Mouse (Mus musculus) stomach, embryonic 15.5 days (tissue): ENCODE measurements around the gene Eed. TPM values are rescaled to one million over a fixed set of nuclear protein-coding genes. Genes with fewer than 3 reads are reported as not detected.

ENCODE experiments used
- ATAC-seq: fragments of 200-750 bp; cut with Nextera tagmentation; 2 replicates; pipeline ENCODE4 v1.8.0; 2017; ENCODE audit warnings: low read depth, moderate number of reproducible peaks, moderate TSS enrichment; ENCODE audit not compliant: insufficient read depth, low FRiP score
- H3K27ac ChIP-seq: fragments of 300-500 bp; sonication (generic); 2 replicates; pipeline ENCODE4 v1.5.1; 2015; ENCODE audit warnings: mild to moderate bottlenecking, inconsistent platforms
- H3K27me3 ChIP-seq: fragments of 300-500 bp; sonication (generic); replicated peaks from 2 replicates; pipeline ENCODE4 v1.6.1; 2015; ENCODE audit warnings: inconsistent platforms
- H3K36me3 ChIP-seq: fragments of 300-500 bp; sonication (generic); 2 replicates; pipeline ENCODE4 v1.6.1; 2015; ENCODE audit warnings: inconsistent platforms
- H3K4me1 ChIP-seq: fragments of 300-500 bp; sonication (generic); 2 replicates; pipeline ENCODE4 v1.6.1; 2015; ENCODE audit warnings: inconsistent platforms
- H3K4me2 ChIP-seq: fragments of 300-500 bp; sonication (generic); 2 replicates; pipeline ENCODE4 v1.6.1; 2015; ENCODE audit warnings: mild to moderate bottlenecking, inconsistent platforms
- H3K4me3 ChIP-seq: fragments of 300-500 bp; sonication (generic); replicated peaks from 2 replicates; pipeline ENCODE4 v1.5.1; 2015; ENCODE audit warnings: inconsistent platforms
- H3K9ac ChIP-seq: fragments of 300-500 bp; sonication (generic); 2 replicates; pipeline ENCODE4 v1.6.1; 2015; ENCODE audit warnings: inconsistent platforms
- H3K9me3 ChIP-seq: fragments of 300-500 bp; sonication (generic); 2 replicates; pipeline ENCODE4 v1.6.1; 2016; ENCODE audit warnings: inconsistent platforms
- WGBS: fragments of 180-500 bp; shearing (Covaris S2); methylation state at CpG from one replicate; pipeline ENCODE4 v1.1.7; 2015; 5-methylcytosine and 5-hydroxymethylcytosine counted together
- polyA plus RNA-seq: library from polyadenylated mRNA; unstranded; fragments of >200 nt; fragmentation: Nextera tagmentation; extraction: Ambion mirVana; gene quantifications from 2 replicates; pipeline ENCODE4 v1.2.1, GENCODE M21; 2015

The Eed gene
- 68.5 and 71.8 TPM in 2 replicates for polyA plus RNA-seq

DNA sequence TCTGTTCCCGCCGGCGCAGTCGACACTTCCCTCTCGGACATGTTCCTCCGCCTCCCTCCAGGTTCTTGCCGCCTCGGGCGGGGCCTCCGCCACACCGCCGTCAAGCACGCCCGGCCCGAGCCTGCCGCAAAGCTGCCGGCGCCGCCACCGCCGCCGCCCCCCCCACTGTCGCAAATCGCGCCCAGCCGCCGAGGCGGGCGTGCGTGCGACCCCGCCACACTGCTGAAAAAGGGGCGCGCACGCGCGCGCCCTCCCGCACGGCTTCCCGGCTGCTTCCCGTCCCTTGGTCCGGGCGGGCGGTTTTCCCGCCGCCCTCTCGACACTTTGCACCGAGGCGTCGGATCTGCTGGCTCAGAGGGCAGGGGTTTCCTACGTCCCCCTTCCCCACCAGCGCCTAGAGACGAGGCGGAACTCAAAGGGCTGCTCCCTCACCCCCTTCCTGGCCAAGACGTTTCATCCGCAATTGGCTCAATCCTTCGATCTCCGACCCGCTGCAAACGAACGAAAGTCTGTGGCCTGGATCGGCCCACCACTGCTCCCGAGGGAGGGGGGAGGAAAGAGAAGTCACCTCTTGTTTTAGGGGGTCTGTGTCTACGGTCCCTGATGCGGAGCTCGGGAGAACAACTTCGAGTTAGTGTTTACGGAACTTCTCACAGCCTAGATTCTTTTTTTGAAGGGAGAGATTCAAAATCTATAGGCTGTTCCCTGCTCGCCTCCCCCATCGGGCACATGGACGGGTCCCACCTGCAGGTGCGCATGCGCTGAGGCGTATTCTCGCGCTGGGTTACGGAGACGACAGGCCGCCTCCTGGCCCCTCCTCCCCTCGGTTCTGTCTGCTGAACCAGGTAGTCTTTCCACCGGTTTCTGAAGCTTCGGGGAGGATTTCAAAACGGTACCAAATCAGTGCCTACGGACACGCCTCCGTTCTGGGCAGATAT lies at the start of gene Eed:
TSS of gene Eed (minus strand) at position 499 of the 938 bp plus-strand sequence.
- WGBS: under 1% methylated on average over 86 of the region's 87 CpGs
- H3K27ac ChIP-seq: peak within 1 kb of the TSS; percentile 100

DNA sequence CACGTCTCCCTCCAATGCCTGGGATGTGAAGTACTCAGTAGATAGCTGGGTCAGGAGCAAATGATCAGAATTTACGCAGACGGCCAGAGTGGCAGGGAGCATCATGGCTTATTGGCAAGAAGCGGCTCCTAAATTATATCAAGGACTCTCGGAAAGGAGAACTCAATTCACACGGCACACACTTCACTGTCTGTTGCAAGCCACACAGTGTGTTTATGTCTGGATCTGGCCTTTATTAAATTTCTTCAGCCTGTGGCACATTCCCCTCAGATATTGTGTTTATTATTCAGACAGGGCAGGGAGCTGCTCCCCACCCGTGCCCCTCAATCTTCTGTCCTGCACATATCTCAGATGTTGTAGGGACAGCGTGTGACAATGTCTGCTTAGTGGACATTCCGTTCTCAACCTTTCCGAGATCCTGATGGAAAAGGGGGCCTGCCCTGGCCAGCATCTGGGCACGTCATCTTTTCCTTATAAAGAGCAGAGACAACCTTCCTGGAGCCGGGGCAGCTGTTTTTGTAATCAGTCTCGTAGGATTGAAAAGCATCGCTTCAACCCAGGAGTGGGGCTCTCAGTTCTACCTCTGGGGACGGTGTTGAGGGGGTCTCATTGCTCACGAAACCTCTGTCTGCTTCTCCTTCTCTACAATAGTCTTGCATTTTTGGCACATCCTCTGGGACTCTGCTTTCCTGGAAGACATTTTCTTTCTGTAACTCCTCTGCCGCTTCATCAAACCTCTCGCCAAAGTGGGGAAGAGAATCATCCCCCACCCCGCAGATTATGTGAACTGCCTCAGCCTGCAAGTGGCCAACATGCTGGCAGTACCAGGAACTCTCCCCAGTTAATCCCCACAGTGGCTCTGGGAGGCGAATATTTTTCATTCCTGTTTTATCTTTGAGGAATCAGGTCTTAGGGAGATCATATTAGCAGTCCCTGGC lies 49.0 kb upstream of the Eed start:
- WGBS: 31% methylated on average over 20 of the region's 20 CpGs
- no peak overlapping the region for H3K4me3 ChIP-seq
- ATAC-seq: peak; percentile 23; the same call in 1 of the 2 replicates

More for the DNA sequence above, at the start of gene Eed:
- Histone ChIP-seq H3K4me2 (peak within 1 kb of the TSS; percentile 63), H3K27me3 (no peaks in the 10 kb centered on the region), H3K9me3 (no peaks in the 10 kb centered on the region), H3K4me1 (0 out of 2 replicates have a peak, but pooled peaks cover 6% of the 10 kb centered on the region), H3K4me3 (peak within 1 kb of the TSS; percentile 86), H3K9ac (peak within 1 kb of the TSS; percentile 88), H3K36me3 (peaks cover 5% of the 10 kb centered on the region)
- peak; percentile 88 for ATAC-seq

DNA sequence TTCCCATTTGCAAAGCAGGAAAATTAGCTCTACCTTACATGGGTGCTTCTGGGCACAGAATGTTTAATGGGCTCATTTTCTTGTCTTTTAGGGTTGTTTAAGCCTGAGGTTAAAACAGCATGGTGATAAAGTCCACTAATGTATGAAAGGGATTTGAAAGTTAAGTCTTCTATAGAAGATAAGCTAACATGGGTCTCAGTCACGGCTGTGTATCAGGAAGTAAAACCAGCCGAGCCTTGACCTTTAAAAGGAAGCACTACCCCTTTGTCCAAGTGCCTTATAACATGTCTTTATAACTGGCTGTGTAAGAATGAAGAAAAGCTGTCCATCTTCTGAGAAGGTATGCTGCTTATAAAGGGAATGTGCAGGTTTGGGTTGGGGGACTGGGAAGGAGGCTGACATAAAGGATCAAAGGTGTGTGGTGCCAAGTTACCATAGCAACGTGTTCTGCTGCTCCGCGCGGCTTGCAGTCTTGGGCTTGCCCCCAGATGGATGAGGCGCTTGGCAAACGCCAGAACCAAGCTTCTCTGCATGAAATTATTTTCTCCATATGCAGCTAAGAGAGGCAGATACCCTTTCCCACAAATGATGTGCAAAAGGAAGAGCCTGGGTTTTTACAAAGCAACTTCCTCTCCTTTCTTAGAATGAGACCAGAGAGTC lies 48.2 kb upstream of the Eed start:
- peak overlapping the region; percentile 3; the same call in 1 of the 2 replicates for H3K4me2 ChIP-seq

More for the DNA sequence above, 49.0 kb upstream of the Eed start:
- H3K4me1 ChIP-seq: peaks cover 5% of the 10 kb centered on the region; the same call in 1 of the 2 replicates
- no peak overlapping the region for H3K9ac ChIP-seq
- no peaks in the 10 kb centered on the region for H3K9me3 ChIP-seq
- H3K36me3 ChIP-seq: no peaks in the 10 kb centered on the region
- peak overlapping the region; percentile 77 for H3K27ac ChIP-seq
- H3K27me3 ChIP-seq: no peaks in the 10 kb centered on the region
- H3K4me2 ChIP-seq: peak overlapping the region; percentile 11

DNA sequence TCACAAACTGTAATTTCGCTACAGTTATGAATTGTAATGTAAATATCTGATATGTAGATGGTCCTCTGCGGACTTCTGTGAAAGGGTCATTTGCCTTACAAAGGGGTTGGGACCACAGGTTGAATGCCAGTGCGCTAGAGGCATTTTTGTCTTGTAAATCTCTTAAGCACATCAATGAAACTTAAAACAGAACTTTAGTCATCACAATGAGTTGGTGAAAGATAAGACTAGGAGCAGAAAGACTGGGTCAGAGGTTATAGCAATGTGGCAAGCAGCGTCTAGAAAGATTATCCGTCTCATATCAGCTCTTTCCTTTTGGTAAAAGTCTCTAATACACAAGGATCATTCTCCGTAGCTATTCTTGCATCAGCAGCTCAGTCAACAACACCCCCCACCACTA lies 44.2 kb upstream of the Eed start:
- ATAC-seq: no peak
- H3K4me2 ChIP-seq: no peak overlapping the region
- WGBS: 60% methylated on average over 6 of the region's 6 CpGs
- H3K9me3 ChIP-seq: no peaks in the 10 kb centered on the region
- no peak overlapping the region for H3K27ac ChIP-seq
- no peak overlapping the region for H3K4me3 ChIP-seq
- no peaks in the 10 kb centered on the region for H3K27me3 ChIP-seq
- no peaks in the 10 kb centered on the region for H3K36me3 ChIP-seq
- no peak overlapping the region for H3K9ac ChIP-seq
- peaks cover 9% of the 10 kb centered on the region; the same call in 1 of the 2 replicates for H3K4me1 ChIP-seq

More for the DNA sequence above, 48.2 kb upstream of the Eed start:
- Histone ChIP-seq H3K27me3 (no peaks in the 10 kb centered on the region), H3K27ac (peak overlapping the region; percentile 77), H3K36me3 (no peaks in the 10 kb centered on the region), H3K4me1 (peaks cover 5% of the 10 kb centered on the region; the same call in 1 of the 2 replicates), H3K9me3 (no peaks in the 10 kb centered on the region), H3K9ac (no peak overlapping the region), H3K4me3 (no peak overlapping the region)
- 0 out of 2 replicates have a peak, but pooled peaks have one; percentile 14 for ATAC-seq
- 9% methylated on average over 8 of the region's 8 CpGs for WGBS

DNA sequence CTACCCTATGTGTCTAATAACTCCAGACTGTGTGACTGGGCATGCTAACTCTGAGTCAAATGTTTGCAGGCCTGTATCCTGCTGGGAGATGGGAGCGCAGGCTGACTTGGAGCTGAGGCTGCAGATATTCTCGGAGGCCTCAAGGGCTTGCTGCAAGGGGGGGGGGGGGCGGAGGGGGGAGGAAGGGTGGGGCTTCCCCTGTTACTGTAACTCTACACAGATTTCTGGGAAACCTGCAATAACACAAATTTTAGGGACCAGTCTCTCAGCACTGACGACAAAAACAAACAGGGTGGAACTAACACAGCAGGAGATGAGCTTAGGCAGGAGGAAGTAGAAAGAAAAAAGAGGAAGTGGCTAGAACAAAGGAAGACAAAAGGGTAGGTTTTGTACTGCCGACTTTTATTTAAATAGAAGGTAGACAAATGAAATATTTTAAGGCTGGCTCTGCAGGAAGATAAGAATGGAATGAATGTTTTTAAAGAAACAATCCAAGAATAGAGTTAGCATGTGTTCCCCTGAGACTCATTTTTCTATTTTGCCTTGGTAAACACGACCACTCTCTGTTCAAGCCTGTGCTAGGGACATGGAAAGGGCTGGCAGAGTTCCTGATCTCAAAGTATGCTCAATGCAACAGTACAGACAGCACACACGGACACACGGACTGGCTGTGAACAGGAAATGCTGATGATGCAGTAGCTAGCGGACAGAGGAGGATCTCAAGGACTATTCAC lies 42.4 kb upstream of the Eed start:
- H3K4me3 ChIP-seq: no peak overlapping the region
- no peak overlapping the region for H3K9ac ChIP-seq
- H3K4me2 ChIP-seq: no peak overlapping the region
- WGBS: 33% methylated on average over 8 of the region's 9 CpGs
- H3K27ac ChIP-seq: peak overlapping the region; percentile 80
- H3K27me3 ChIP-seq: no peaks in the 10 kb centered on the region
- no peaks in the 10 kb centered on the region for H3K9me3 ChIP-seq
- no peaks in the 10 kb centered on the region for H3K36me3 ChIP-seq
- ATAC-seq: peak; percentile 51; the same call in 1 of the 2 replicates
- peaks cover 4% of the 10 kb centered on the region; the same call in 1 of the 2 replicates for H3K4me1 ChIP-seq

DNA sequence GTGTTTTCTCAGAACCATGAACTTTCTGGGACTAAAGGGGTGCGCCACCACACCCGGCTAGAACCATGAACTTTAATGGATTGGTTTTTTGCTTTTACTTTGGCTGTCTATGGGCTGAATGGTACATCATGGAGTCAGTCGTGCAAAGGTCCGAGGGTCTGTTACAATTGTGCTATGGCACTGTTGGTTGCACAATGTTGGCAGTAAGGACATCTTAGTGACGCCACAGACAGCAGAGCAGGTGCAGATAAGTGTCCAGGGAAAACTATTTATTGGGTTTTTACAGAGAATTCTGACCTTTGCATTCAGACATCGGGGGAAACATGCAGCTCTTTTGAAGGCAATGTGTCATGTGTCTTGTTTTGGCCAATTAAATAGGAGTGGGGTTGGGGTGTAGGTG lies 39.5 kb upstream of the Eed start:
- 88% methylated on average over 6 of the region's 6 CpGs for WGBS
- ATAC-seq: no peak
- Histone ChIP-seq H3K9ac (no peak overlapping the region), H3K4me1 (peaks cover 4% of the 10 kb centered on the region; the same call in 1 of the 2 replicates), H3K36me3 (no peaks in the 10 kb centered on the region), H3K4me3 (no peak overlapping the region), H3K9me3 (no peaks in the 10 kb centered on the region), H3K27me3 (no peaks in the 10 kb centered on the region), H3K4me2 (no peak overlapping the region), H3K27ac (0 out of 2 replicates have a peak overlapping the region, but pooled peaks have one; percentile 40)

DNA sequence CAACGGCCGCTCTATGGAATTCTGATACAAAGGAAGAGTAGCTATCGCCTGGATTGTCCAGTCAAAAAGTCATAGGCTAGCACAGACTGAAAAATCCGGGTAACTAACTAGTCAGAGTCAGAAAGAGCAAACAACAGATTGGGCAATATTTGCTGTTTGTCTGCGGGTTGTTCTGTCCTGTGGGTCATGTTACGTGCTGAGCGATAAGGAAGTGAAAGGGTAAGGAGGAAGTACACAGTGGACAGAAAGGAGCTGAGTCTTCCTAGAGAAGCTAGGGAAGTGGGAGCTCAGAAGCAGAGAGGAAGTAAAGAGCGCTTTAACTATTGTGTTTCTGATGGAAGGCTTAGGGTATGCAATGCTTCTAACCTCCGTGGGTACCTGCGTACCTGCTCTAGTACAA lies 38.8 kb upstream of the Eed start:
- Histone ChIP-seq H3K4me2 (no peak overlapping the region), H3K27me3 (no peaks in the 10 kb centered on the region), H3K4me1 (peaks cover 4% of the 10 kb centered on the region; the same call in 1 of the 2 replicates), H3K36me3 (no peaks in the 10 kb centered on the region), H3K27ac (peak overlapping the region; percentile 40; the same call in 1 of the 2 replicates), H3K4me3 (no peak overlapping the region), H3K9me3 (no peaks in the 10 kb centered on the region), H3K9ac (no peak overlapping the region)
- ATAC-seq: peak; percentile 81
- WGBS: 64% methylated on average over 8 of the region's 10 CpGs

DNA sequence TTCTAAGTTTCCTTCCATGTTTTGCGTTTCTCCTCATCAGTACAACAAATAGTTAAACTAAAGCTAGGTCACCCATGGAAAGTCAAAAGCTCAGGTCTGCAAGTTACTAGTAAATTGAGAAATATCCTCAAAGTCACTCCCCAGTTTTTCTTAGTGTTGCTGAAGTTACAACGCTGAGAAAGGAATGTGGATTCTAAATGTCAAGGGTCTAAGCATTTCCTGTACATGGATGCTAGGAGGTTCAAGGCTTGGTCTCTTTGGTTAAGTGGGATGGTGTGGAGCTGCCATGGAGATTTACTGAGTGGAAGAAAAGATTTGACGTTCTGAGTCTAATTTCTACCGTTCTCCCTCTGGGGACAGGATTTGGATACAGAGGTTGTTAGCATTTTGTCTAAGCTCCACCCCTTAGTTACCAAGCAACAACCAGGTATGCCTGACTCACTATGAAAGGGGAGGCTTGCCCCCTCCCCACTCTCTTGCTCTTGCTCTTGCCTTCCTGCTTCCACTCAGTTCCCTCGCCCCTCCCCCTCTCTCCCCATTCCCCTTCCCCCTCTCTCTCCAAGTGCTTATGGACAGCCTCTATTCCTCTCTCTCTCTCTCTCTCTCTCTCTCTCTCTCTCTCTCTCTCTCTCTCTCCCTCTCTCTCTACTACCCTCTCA lies 36.3 kb upstream of the Eed start:
- H3K27ac ChIP-seq: 0 out of 2 replicates have a peak overlapping the region, but pooled peaks have one; percentile 17
- no peaks in the 10 kb centered on the region for H3K27me3 ChIP-seq
- no peak for ATAC-seq
- H3K4me1 ChIP-seq: 0 out of 2 replicates have a peak, but pooled peaks cover 2% of the 10 kb centered on the region
- H3K9me3 ChIP-seq: no peaks in the 10 kb centered on the region
- 29% methylated on average over 5 of the region's 5 CpGs for WGBS
- no peak overlapping the region for H3K4me3 ChIP-seq
- no peak overlapping the region for H3K4me2 ChIP-seq
- no peaks in the 10 kb centered on the region for H3K36me3 ChIP-seq
- H3K9ac ChIP-seq: no peak overlapping the region

DNA sequence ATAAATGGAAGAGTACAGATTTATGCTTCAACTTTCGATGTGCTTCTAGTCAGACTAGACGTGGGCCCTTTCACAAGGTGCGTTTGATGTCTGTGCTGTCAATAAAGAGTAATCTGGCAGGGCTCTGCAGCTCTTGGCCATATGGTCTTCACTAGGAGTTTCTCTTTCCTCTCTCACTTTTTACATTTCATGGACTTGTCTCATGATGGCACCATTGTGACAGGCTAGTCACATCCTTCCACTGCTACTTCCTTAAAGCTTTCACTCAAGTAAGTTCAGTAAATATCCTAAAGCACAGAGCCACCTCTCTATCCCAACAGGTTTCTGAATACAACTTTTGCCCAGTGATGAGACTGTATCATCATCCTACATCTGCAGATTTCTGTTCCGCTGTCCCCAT lies 35.7 kb upstream of the Eed start:
- no peaks in the 10 kb centered on the region for H3K27me3 ChIP-seq
- H3K9ac ChIP-seq: no peak overlapping the region
- H3K4me3 ChIP-seq: no peak overlapping the region
- H3K36me3 ChIP-seq: no peaks in the 10 kb centered on the region
- H3K27ac ChIP-seq: no peak overlapping the region
- no peak overlapping the region for H3K4me2 ChIP-seq
- 68% methylated on average over 4 of the region's 4 CpGs for WGBS
- H3K4me1 ChIP-seq: 0 out of 2 replicates have a peak, but pooled peaks cover 2% of the 10 kb centered on the region
- ATAC-seq: no peak
- H3K9me3 ChIP-seq: no peaks in the 10 kb centered on the region
